Mouse (Mus musculus) testis, postnatal 14 days (tissue): ENCODE measurements around the gene Taf5l.

Experiments
- DNase-seq: peaks from one replicate; pipeline ENCODE4 v3.0.0; 2021; ENCODE audit warnings: low spot score

The Taf5l gene

GRCm38 (mm10) chr8:123959473-123959872, 61.7 kb downstream of the Taf5l start:
- DNase-seq, result no peak

GRCm38 (mm10) chr8:123958130-123958529, 63.1 kb downstream of the Taf5l start:
- DNase-seq, result no peak

GRCm38 (mm10) chr8:123954246-123954645, 67.0 kb downstream of the Taf5l start:
- no peak for DNase-seq

GRCm38 (mm10) chr8:123953686-123954085, 67.5 kb downstream of the Taf5l start:
- DNase-seq, result no peak

- peak; percentile 33 for DNase-seq
Observed at GRCm38 (mm10) chr8:123950077-123950802, 71.0 kb downstream of the Taf5l start.

GRCm38 (mm10) chr8:123949686-123949986, 71.6 kb downstream of the Taf5l start:
- no peak for DNase-seq

GRCm38 (mm10) chr8:123948942-123949685, 72.1 kb downstream of the Taf5l start, which contains the start of gene Nup133:
Nup133 (minus strand) TSS chr8:123949265.
- peak; percentile 99 for DNase-seq
